Mouse (Mus musculus) G1E (cell line): ENCODE measurements at regions not wholly inside any gene's neighbourhood (a gene's known extent, or its start where the extent isn't known, plus 50 kb on each side); places are given as distances from the start of the nearest gene placed in this dataset.

Experiments
- CTCF ChIP-seq: IDR thresholded peaks from 2 replicates; pipeline ENCODE4 v1.5.1; 2012; ENCODE audit warnings: low read depth, low read length, inconsistent platforms, mixed read lengths
- GATA1 ChIP-seq: IDR thresholded peaks from 2 replicates; pipeline ENCODE4 v1.6.1; 2012; ENCODE audit warnings: borderline replicate concordance, low read length, inconsistent platforms, mixed read lengths
- POLR2AphosphoS5 ChIP-seq: IDR thresholded peaks from 2 replicates; pipeline ENCODE4 v1.6.1; 2012; ENCODE audit warnings: low read depth, low read length, inconsistent platforms; ENCODE audit not compliant: insufficient replicate concordance

DNA sequence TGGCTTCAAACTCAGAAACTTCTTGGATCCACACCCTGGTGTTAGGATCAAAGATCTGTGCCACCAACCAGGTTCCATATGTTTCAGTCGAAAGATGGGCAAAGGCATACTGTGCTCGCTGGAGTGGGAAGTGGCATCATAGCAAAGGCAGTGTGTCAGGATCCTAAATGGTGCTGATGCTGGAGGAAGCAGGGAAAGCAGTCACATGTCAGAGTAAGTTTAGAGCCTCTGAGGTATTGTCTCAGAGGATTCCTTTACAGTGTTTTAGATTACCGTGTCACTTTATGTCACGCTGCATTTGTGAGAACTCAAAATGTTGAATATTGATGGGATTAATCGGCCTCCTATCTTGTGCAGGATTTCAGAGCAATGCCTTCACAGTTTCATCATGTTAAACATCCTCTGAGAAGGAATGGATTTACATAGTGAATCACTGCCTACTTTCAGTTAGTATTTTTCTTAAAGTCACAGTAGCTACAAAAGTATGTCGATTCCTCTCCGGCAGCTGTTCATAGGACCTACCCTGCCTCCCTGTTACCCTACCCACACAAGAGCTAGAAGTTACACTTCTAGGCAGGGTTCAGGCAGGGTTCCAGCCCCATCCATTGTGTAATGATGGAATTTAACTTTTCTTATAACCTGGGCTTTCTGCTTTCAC is 994.4 kb upstream of the Lrrc6 start:
- TF ChIP-seq CTCF: no peak
- TF ChIP-seq GATA1: no peak
- no peak for TF ChIP-seq POLR2AphosphoS5
